Mouse (Mus musculus) kidney, adult 9 months (tissue): ENCODE results near the gene Tspan32.

ENCODE experiments used
- DNase-seq: peaks from one replicate; pipeline ENCODE4 v3.0.0; 2022

Gene Tspan32

DNA sequence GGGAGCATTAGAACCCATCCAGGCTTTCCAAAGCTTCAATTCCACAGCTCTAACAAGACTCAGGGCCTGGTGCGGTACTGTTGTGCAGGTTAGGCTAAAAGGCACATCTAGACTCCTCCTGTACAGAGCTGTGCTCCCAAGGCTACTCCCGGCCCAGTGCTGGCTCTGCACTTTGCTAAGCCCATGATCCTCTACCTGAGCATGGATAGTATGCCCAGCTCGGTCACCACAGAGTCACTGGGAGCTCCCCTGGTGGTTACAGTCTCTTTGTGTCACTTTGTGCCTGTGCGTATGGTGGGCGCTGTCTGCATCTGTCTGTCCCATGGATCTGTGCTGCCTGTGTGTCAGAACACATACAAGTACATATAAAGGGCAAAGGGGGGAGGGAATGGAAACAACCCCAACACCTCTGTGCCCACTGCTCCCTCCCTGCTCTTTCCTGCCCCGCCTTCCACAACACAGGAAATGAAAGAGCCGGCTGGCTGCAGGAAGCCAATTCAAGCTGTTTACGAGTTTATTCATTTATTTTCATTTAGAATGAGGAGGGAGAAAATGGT, 3.6 kb downstream of the Tspan32 start:
- DNase-seq, result peak; percentile 83

DNA sequence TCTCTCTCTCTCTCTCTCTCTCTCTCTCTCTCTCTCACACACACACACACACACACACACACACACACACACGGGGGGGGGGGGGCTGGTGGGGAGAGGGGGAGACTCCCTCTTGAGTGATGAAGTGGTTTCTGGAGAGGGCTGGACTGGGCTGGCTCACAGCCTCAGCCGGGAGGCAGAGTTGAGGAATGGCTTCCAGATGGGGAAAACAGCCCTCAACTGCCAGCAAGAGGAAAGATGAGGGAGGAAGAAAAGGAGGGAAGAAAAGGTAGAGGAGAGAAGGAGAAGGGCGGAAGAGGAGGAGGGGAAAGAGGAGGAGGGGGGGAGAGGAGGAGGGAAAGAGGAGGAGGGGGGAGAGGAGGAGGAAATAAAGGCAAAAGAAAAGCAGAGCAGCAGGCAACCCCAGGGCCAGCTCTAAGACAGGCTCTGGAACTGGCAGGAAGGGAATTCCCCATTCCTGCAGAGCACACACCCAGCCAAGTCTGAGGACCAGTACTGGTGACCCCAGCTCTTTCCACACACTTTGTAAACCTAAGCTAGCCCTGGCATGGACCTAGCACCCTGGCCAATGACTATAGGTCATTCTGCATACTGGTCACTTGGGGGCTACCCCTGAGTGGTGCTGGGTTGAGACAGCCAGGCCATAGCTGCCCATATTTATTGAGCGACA, 4.3 kb downstream of the Tspan32 start:
- DNase-seq, result peak; percentile 41

DNA sequence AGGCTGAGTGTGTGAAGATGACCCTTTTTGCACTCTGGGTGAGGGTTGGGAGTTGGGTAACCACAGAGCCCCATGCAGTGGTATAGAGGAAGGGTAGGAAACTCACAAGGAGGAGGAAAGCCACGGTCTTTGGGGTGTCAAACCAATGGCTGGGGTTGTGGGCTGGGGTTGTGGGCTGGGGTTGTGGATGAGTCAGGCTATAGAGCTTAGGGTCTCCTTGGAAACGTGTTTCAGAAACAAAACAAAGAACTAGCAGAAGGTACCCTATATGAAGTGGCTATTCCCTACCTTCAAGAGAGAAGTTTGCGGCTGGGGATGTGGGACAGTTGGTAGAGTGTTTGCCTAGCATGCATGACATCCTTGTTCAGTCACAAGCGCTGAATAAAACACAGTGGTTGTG, 5.2 kb downstream of the Tspan32 start:
- no peak for DNase-seq

DNA sequence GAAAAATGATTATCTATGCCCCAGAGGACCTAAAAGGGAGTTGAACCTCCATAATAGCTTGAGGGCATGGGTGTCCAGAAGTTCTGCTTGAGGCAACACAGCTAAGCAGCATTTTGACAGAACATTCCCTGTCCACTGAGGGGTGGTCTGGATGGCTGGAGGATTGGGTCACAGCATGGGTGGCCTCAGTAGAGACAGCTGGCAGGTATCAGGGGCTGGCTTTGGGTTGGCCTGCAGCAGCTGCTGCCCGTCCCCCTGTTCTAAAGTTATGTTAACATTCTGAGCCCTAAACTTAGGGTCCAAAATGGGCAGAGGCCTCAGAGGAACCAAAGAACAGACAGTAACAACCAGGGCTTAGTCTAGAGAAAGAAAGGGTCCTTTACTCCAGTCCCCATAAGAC, 6.4 kb downstream of the Tspan32 start:
- no peak for DNase-seq

DNA sequence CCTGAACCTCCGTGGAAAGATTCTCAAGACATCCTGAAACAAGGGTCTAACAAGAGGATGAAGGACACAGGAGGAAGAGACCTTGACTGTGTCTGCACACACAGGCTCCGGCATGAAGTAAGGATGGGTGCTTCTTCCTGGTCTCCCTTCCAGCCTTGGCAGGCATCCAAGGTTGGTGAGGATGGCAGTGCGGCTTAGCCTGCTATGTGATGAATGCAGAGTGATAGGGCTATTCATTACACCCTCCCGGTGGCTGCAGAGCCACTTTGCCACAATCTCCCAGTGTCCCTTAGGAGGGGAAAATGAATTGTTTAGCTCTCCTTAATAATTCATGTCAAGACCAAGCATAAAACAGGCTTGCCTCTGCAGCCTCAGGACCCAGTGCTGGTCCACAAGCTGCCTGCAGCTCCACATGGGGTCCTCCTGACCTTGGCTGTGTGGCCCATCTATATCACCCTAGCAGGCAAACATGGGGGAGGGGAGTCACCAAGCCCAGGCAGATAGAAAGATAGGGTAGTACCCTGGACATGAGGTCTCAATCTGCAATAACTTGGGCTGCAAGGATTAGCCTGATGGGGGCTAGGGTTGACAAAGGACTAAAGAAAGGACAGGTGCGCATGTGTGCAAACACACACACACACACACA, 7.5 kb downstream of the Tspan32 start:
- DNase-seq, result no peak

DNA sequence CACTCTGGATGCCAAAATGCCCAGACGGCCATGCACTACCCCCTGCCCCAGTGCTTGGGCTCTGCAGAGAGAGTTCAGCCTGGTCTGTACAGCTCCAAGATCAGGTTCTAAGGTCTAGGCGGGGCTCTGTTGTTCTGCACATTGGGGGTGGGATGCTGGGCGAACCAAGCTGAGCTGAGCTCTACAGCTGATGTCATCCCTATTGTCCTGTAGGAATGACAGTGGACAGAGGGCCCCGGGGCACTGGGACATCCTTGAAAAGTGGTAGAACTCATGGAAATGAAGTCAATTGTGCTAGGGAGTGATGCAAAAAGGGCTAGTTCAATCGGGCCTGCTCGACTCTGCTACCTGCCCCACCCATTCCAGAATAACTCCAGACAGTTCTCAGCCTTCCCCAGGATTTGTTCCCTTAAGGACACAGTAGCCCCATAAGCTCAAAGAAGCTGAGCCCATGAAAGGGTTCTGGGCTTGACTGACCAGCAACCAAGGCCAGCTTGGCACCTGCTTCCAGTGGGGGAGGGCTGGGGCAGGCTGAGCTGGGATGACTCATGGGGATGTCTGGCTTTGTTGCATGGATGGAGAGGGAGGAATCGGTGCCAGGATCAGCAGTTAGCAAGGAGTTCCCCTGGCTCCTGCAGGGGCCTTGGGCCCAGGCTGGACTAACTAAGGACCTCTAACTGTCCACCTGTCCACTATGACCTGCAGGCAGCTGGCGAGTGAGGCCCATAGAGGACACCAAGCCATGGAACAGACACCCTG, 8.8 kb downstream of the Tspan32 start:
- DNase-seq, result no peak

DNA sequence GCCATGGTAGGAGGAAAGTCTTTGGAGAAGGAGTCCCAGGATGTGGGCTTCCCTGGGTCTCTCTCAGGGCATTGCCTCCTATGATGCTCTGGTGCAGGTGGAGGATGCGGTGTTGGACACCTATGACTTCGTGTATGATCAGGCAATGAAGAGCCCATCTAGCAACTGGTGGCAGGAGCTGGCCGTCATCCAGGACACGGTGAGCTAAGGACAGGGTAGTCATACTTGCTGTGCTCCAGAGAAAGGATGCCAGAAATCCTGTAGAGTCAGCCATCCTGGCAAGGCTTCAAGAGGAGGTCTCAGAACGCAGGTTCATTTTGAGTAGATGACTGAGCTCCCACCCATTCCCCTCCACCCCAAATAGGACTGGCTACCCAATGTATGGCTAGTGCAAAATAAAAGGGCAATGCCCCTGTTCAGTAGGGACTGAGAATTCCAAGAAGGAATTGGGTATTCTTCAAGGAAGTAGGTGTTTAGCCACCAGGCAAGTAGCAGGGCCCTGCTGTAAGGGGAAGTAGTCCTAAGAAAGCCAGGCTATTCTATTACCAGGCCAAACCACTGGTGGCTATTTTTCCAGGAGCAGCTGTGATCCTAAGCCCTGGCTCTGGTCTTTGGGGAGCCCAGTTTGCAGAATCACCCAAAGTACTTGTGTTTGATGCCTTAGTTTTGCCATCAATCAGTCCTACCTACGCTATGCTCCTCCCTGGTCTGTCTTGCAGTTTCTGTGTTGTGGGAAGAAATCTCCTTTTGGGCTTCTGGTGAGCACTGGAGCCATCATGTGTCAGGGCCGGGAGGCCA, 10.2 kb downstream of the Tspan32 start:
- no peak for DNase-seq

DNA sequence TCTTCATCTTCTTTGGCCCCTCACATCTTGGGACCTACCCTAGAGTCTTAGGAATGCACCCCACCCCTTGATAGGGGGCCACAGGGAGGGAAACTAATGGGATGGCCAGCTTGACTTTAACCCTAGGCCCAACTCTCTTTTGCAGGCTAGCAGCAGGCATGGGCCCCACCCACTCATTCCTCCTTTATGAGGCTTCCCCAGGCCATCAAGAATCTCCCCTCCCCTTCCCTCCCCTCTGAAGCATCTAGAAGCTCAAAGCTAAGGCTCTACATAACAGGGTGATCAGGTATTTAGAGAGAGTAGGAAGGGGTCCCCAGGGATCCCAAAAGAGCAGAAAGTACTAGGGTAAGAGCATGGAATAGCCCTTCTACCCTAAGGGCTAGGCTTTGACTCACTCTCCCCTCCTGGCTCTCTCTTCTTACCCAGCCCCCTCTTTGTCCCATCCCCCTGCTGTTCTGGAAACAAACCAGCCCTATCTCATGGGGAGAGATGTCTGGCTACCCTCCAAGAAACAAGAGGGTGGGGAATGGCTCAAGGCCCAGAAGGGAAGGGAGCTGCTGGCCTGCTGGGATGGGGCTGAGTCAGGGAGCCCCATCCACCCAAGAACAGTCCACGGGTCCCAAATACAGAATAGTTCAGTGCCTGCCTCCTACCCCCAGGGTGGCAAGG, 11.0 kb downstream of the Tspan32 start:
- DNase-seq, result peak; percentile 76

DNA sequence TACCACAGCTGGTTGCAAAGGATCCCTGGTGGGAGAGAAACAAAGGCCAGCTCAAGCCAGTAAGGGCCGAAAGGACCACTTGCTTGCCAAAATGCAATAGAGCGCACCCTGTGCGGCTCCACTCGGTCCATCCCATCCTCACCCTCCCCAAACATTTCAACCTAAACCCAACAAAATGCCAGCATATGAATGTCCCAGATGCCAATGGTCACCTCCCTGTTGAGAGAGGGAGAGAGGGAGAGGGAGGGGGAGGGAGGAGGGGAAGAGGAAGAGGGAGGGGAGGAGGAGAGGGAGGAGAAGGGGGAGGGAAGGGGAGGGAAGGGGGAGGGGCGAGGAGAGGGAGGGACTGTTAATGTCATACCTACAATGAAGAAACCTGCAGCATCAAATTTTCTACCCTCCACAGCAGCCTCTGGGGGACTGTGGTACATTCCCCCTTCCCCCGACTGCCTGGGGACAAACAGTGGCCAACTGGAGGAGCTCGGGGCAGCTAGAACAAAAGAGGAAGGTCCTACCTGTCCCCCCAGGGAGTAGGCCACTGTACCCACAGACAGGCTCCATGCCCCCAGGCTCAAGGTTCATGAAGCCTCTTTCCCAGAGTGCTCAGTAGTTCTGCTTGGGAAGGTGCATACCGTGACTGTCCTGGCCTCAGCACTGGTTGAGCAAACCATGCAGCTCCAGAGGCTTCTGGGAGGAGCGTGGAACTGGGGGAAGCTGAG, 11.7 kb downstream of the Tspan32 start:
- no peak for DNase-seq

DNA sequence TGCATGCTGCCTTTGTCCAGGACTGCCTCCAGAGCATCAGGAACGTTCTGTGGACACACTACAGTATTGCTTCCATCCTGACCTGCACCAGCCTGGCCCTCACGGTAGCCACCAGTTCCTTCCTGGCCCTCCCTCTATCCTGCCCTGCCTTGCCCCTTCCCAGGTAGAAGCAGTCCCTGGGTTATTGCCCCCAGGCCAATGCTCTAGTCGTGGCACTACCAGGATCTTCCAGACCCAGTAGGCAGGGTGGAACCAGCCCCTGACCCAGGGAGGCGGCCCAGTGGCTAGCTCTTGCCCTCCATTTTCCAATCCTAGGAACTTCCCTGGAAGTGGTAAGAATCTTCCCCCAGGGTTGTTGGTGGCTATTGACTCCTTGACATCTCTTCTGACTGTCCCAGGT, 12.3 kb downstream of the Tspan32 start:
- DNase-seq, result no peak

DNA sequence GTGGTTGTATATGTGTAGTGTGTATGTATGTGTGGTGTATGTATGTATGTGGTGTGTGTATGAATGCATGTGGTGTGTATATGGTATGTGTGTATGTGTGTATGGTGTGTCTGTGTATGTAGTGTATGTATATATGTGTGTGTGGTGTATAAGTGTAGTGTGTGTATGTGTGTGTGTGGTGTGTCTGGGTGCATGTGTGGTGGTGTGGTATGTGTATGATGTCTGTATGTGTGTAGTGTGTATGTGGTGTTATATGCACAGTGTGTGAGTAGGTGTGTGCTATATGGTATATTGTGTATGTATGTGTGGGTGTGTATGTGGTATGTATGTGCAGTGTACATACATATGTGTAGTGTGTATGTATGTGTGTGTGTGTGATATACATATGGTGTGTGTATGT, 15.2 kb downstream of the Tspan32 start:
- no peak for DNase-seq

DNA sequence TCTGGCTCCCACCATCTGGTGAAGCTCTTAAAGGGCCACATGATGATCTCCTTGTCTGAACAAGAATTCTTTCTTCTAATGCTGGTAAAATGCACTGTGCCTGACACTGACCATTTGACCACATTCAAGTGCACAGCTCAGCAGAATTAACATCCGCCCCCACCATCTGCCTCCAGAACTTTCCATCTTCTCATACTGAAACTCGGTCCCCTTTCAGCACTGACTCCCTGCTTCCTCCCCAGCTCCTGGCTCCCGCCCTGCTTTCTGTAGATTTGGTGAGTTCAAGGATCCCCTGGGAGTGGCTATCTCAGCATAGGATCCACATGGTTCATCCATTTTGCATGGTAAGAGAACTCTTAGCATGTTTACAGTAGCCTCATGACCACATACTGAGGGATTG, 15.9 kb downstream of the Tspan32 start:
- DNase-seq, result no peak

DNA sequence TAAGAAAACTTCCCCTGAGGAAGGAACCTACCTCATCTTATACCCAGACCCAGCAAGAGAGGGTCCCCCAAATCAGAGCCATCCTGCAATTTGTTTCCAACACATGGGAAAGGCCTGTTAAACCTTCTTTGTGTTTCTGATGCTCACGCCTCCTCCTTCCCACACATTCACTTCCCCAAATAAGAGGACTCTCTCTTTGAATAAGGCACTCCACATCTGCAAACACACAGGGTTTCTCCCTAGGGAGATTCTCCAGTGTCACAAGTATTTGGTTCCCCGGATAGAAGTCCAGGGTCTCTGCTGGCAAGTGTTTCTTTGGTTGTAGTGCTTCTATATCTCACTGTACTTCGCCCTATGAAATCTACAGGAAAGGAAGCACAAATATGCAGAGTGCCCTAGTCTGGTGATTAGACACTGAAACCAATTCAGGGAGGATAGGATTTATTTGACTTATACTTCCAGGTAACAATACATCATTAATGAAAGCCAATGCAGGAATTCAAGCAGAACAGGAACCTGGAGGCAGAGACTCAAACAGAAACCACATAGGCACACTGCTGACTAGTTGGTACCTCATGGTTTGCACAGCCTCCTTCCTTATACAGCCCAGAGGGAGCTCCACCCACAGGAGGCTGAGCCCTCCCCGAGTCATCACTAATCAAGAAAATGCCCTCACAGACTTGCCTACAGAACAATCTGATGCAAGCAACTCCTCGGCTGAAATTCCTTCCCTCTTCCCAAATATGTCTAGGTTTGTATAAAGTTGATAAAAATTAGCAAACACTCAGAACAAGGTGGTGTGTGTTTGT, 16.7 kb downstream of the Tspan32 start:
- DNase-seq, result no peak

DNA sequence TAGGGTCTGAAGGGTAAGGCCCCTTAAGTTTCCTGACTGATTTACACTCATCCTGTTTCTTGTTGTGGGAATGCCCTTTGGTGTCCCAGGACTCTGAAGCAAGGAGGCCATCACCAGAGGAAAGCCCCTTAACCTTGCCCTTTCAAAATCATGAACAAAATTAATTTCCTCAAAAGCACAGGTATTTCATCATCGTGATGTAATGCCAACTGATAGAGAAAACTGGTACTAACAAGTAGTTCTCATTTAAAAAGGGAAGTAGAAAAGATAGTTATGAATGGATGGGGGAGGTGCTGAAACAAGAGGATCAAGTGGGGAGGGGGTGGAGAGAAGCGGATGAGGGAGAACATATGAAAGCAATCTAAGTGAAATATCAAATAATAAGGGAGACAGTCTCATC, 18.7 kb downstream of the Tspan32 start:
- DNase-seq, result no peak

DNA sequence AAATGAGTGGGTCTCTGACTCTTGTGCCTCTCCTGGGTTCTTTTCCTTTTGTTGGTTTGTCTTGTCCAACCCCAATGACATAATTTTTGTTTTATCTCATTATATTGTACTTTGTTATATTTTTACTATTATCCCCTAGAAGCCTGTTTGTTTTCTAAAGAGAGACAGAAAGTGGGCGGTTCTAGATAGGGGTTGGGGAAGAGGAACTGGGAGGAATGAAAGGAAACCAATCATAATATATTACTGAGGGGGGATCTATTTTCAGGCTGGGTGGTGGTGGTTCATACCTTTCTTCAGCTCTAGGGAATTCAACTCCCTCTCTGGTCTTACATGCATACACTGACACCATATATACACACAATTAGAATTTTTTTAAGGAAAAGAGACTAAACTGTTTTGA, 19.4 kb downstream of the Tspan32 start:
- no peak for DNase-seq

DNA sequence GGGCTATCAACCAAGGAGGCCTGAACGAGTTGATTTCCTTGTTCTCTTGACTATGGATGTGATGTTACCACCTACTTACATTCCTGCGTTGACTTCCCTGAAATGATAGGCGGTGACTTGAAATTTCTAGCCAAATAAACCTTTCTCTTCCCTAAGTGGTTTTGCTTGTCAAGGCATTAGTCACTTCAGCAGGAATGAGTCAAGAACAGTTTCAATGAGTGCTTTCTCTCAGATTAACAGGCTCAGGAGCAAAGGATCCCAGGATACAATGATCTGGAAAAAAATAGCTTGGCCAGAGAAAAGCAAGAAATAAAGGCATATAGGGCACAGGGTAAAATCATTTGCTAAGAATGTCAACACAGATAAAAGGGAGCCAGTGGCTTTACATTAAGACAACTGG, 20.6 kb downstream of the Tspan32 start:
- DNase-seq, result no peak

DNA sequence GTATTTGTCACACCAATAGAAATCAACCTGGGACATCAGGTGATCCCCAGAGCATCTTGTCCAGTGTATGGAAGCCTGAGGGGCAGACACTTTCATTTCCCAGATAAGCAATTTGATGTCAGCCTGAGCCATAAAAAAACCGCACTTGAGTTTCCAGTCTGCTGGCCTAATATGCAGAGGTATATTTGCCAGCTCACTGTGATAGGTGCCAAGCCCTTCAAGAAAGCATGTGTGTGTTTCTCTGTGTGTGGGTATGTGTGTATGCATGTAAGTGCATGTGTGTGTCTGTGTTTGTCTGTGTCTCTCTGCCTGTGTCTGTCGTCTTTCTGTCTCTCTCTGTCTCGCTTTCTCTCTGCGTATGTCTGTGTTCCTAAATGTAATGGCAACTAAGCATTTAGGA, 22.4 kb downstream of the Tspan32 start:
- DNase-seq, result no peak

DNA sequence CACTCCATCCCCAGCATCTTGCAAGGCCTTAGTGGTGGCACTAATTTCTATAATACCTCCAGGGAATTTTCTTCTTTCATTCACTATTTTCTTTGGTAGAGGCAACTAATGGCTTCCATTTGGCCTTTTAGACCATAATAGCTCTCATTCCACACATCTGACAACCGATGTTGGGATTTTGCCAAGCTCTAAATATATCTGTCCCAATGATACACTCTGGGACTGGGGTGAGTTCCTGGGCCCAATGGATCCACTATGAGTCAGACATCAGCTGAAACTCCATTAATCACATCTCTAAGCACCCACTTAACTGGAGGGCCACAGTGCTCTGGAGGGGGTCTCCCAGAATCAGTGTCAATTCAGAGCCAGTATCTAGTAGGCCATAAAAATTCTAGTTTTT, 27.0 kb downstream of the Tspan32 start:
- no peak for DNase-seq

DNA sequence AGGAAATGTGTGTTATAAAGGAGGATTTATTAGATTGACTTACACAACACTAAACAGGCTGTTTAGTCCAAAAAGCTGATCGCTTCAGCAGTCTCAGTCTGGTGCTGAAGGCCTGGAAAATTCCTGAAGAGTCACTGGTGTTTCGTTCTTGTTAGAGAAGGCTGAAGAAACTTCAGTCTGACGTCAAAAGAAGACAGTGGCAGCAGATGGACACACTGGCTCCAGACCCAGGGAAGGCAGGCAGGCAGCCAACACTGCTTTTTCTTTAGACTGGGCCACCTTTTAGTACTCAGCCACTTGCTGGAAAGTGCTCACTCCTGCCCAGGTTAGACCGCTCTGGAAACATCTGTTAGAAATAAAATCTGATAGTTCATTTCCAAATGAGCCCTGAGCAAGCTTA, 28.7 kb downstream of the Tspan32 start:
- DNase-seq, result no peak

DNA sequence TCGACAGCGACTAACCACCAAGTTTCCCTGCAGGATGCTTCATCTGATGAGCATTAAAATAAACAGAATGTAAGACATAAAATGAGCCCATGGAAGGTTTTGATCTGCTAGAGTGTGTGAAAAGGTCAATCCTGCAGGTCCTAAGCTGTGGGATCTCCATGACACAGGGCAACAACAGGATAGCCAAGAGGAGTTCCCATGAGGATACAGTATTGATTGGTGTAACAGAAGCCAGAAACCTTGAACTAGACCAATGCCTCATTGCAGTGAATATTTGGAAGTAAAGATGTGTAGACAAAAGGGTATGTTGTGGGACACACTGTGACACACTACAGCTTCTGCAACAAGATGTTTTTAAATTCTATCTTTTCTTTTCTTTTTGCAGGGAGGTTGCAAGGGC, 29.3 kb downstream of the Tspan32 start:
- DNase-seq, result no peak
